Mouse (Mus musculus): ENCODE measurements around the gene Agpat4.

DNA sequence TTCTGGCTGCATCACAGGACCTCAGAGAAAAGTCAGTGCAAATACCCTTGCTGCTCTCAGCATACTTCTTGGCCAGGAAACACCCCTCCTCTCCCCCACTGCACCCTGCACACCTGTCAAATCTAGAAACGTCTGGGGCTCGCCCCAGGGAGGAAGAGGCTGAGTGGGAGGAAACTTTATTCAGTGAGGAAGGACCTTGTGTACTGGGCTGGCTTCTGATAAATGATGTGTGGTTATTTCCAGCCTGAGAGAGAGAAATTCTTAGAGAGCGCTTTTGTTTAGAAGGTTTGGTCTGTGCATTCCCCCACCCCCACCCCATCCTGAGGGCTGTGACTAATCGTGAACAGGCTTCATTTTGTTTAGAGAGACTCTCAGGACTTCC, 87.2 kb downstream of the Agpat4 start:
- TF ChIP-seq CTCF (IDR thresholded peaks at IDR 0.05; ENCODE audit: borderline replicate concordance, extremely low read depth, insufficient read depth, insufficient read length) (no peak), POLR2A (IDR thresholded peaks at IDR 0.05; ENCODE audit: borderline replicate concordance, extremely low read depth, insufficient read depth, insufficient read length, poor library complexity, severe bottlenecking) (no peak)

All from brain, embryonic 14.5 days (tissue).